Mouse (Mus musculus): Measurements from ENCODE around the gene B3gat1.

GRCm38 (mm10) chr9:26737116-26737515 lies 3.6 kb downstream of the B3gat1 start:
- TF ChIP-seq CTCF (IDR thresholded peaks at IDR 0.05; ENCODE audit: borderline replicate concordance, control insufficient read depth, extremely low read depth, insufficient read depth, low read length, poor library complexity) (no peak), POLR2A (IDR thresholded peaks at IDR 0.05; ENCODE audit: control insufficient read depth, extremely low read depth, insufficient read depth, low read length, poor library complexity) (no peak)

Data from thymus, adult 2 months (tissue).